Mouse (Mus musculus): ENCODE measurements around the gene Cfap46. TPM values are rescaled to one million over a fixed set of nuclear protein-coding genes. Genes with fewer than 3 reads are reported as not detected.
A peak's percentile ranks its signal among the peaks of the same experiment; 100 is the strongest.

The Cfap46 gene
- total and polyA plus RNA-seq, 2 experiments from 2014 or later: 4.4 to 4.6 TPM

- H3K9ac ChIP-seq (replicated peaks; ENCODE audit: low read length, poor library complexity, severe bottlenecking): no peak overlapping the region
- WGBS: 29% methylated on average over 6 of the region's 6 CpGs
Measured at GRCm38 (mm10) chr7:139703146-139703825, 19.7 kb upstream of the Cfap46 start.

GRCm38 (mm10) chr7:139701651-139702301 is 18.2 kb upstream of the Cfap46 start:
- Histone ChIP-seq H3K9me3 (ENCODE audit: low read length) (no peaks in the 10 kb centered on the region), H3K4me1 (ENCODE audit: insufficient read depth, low read length) (peaks cover under 1% of the 10 kb centered on the region; the same call in 1 of the 2 replicates), H3K27me3 (ENCODE audit: insufficient read depth, low read length) (no peaks in the 10 kb centered on the region), H3K36me3 (ENCODE audit: insufficient read depth, low read length) (no peaks in the 10 kb centered on the region), H3K4me3 (ENCODE audit: low read depth, low read length) (no peak overlapping the region), H3K27ac (ENCODE audit: low read depth, low read length) (no peak overlapping the region), H3K9ac (replicated peaks; ENCODE audit: low read length, poor library complexity, severe bottlenecking) (no peak overlapping the region), H3K4me2 (ENCODE audit: low read depth, low read length, poor library complexity, severe bottlenecking) (no peak overlapping the region)
- ATAC-seq (ENCODE audit: low FRiP score): no peak
- DNase-seq (ENCODE audit: low spot score): no peak
- 38% methylated on average over 6 of the region's 6 CpGs for WGBS
- TF ChIP-seq CTCF (IDR thresholded peaks at IDR 0.05): no peak

More at GRCm38 (mm10) chr7:139703146-139703825, 19.7 kb upstream of the Cfap46 start:
- Histone ChIP-seq H3K4me2 (ENCODE audit: low read depth, low read length, poor library complexity, severe bottlenecking) (no peak overlapping the region), H3K4me3 (ENCODE audit: low read depth, low read length) (no peak overlapping the region), H3K9me3 (ENCODE audit: low read length) (no peaks in the 10 kb centered on the region), H3K4me1 (ENCODE audit: insufficient read depth, low read length) (peaks cover 3% of the 10 kb centered on the region; the same call in 1 of the 2 replicates), H3K27me3 (ENCODE audit: insufficient read depth, low read length) (no peaks in the 10 kb centered on the region), H3K36me3 (ENCODE audit: insufficient read depth, low read length) (no peaks in the 10 kb centered on the region), H3K27ac (ENCODE audit: low read depth, low read length) (no peak overlapping the region)
- peak; percentile 96 for TF ChIP-seq CTCF (IDR thresholded peaks at IDR 0.05)
- ATAC-seq (ENCODE audit: low FRiP score): peak; percentile 84
- DNase-seq (ENCODE audit: low spot score): peak; percentile 91

DNA sequence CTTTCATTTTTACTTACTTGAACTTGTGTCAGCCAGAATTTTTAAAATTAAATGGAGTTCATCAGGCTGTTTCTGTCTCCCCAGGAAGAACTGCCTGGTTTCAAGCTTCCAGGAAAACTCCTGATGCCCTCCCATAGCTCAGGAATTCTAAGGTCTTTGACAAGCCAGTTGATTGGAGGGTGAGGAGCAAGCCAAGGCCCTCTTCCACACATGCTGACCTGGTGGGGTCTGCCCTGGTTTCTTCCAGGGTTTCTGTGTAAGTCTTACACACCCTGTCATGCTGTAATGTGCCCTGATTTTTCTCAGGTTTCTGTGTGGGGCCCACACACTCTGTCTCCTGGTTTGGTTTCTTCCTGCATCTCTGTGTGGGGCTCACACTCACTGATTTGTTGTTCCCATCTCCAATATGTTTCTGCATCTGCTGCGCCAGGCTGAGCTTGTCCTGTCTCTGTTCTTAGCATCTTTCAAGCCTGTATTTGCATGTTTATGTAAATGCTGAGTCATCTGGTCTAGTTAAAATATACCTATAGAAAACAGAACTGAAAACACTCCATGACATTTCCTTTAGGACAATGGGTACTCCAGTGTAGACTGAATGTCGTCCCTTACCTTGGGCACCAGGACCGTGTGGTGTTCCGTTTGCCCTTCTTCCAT is 9.2 kb upstream of the Cfap46 start:
- no peaks in the 10 kb centered on the region for H3K9me3 ChIP-seq (ENCODE audit: low read length)
- DNase-seq (ENCODE audit: low spot score): no peak
- H3K9ac ChIP-seq (replicated peaks; ENCODE audit: low read length, poor library complexity, severe bottlenecking): no peak overlapping the region
- H3K4me3 ChIP-seq (ENCODE audit: low read depth, low read length): no peak overlapping the region
- H3K36me3 ChIP-seq (ENCODE audit: insufficient read depth, low read length): no peaks in the 10 kb centered on the region
- H3K4me2 ChIP-seq (ENCODE audit: low read depth, low read length, poor library complexity, severe bottlenecking): no peak overlapping the region
- no peak overlapping the region for H3K27ac ChIP-seq (ENCODE audit: low read depth, low read length)
- no peaks in the 10 kb centered on the region for H3K4me1 ChIP-seq (ENCODE audit: insufficient read depth, low read length)
- no peak for ATAC-seq (ENCODE audit: low FRiP score)
- no peaks in the 10 kb centered on the region for H3K27me3 ChIP-seq (ENCODE audit: insufficient read depth, low read length)
- 96% methylated on average over 4 of the region's 4 CpGs for WGBS
- no peak for TF ChIP-seq CTCF (IDR thresholded peaks at IDR 0.05)

DNA sequence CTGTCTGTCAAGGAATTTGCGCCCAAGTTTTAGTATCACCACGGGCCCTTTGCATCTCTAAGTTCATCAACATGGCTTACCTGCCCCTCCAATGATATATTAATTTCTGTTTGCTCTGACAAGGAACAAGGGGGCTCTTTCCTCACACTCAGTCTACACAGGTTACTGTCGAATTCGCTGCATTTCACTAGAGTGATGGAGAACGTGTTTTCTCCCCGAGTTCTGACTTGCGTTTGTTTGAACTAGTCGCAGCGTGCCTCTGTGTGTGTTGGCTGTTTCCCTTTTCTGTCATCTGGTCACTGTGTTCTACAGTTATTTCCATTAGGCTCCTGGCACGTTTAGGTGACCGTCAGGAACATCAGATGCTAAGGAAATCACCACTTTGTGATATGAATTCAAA is 8.6 kb upstream of the Cfap46 start:
- H3K27ac ChIP-seq (ENCODE audit: low read depth, low read length): no peak overlapping the region
- no peaks in the 10 kb centered on the region for H3K36me3 ChIP-seq (ENCODE audit: insufficient read depth, low read length)
- no peak overlapping the region for H3K4me2 ChIP-seq (ENCODE audit: low read depth, low read length, poor library complexity, severe bottlenecking)
- H3K4me1 ChIP-seq (ENCODE audit: insufficient read depth, low read length): no peaks in the 10 kb centered on the region
- no peak for DNase-seq (ENCODE audit: low spot score)
- TF ChIP-seq CTCF (IDR thresholded peaks at IDR 0.05): no peak
- H3K9me3 ChIP-seq (ENCODE audit: low read length): no peaks in the 10 kb centered on the region
- no peak overlapping the region for H3K4me3 ChIP-seq (ENCODE audit: low read depth, low read length)
- H3K9ac ChIP-seq (replicated peaks; ENCODE audit: low read length, poor library complexity, severe bottlenecking): no peak overlapping the region
- no peaks in the 10 kb centered on the region for H3K27me3 ChIP-seq (ENCODE audit: insufficient read depth, low read length)
- no peak for ATAC-seq (ENCODE audit: low FRiP score)
- WGBS: 87% methylated on average over 11 of the region's 11 CpGs

GRCm38 (mm10) chr7:139685336-139685735 is 1.7 kb upstream of the Cfap46 start:
- Histone ChIP-seq H3K27ac (ENCODE audit: low read depth, low read length) (no peak overlapping the region), H3K4me1 (ENCODE audit: insufficient read depth, low read length) (no peaks in the 10 kb centered on the region; the same call in 1 of the 2 replicates), H3K4me2 (ENCODE audit: low read depth, low read length, poor library complexity, severe bottlenecking) (no peak overlapping the region), H3K4me3 (ENCODE audit: low read depth, low read length) (no peak overlapping the region), H3K9ac (replicated peaks; ENCODE audit: low read length, poor library complexity, severe bottlenecking) (no peak overlapping the region), H3K27me3 (ENCODE audit: insufficient read depth, low read length) (no peaks in the 10 kb centered on the region; the same call in 1 of the 2 replicates), H3K36me3 (ENCODE audit: insufficient read depth, low read length) (no peaks in the 10 kb centered on the region), H3K9me3 (ENCODE audit: low read length) (no peaks in the 10 kb centered on the region)
- ATAC-seq (ENCODE audit: low FRiP score) (no peak), DNase-seq (ENCODE audit: low spot score) (peak; percentile 8)
- TF ChIP-seq CTCF (IDR thresholded peaks at IDR 0.05): no peak

DNA sequence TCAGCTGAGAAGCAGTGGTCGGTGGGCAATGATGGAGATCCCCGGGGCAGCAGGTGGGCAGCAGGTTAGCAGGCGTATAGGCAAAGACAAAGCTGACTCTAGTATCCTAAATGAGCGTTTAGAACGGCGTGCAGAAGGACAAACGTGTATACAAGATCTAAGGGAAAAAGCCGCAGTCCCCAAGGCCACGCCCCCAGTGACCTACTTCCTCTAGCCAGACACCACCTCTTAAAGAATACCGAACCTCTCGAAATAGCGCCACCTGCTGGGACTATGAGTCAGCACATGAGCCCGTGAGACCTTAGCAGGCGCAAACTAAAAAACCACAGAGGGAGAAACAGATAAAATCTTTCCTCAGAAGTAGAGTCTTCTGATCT is 924 bp upstream of the Cfap46 start:
- ATAC-seq (ENCODE audit: low FRiP score) (peak; percentile 87), DNase-seq (ENCODE audit: low spot score) (peak; percentile 97)
- H3K27ac ChIP-seq (ENCODE audit: low read depth, low read length): peak overlapping the region; percentile 72
- peak overlapping the region; percentile 60 for H3K9ac ChIP-seq (replicated peaks; ENCODE audit: low read length, poor library complexity, severe bottlenecking)
- WGBS: under 1% methylated on average over 14 of the region's 14 CpGs
- no peaks in the 10 kb centered on the region; the same call in 1 of the 2 replicates for H3K27me3 ChIP-seq (ENCODE audit: insufficient read depth, low read length)
- H3K4me3 ChIP-seq (ENCODE audit: low read depth, low read length): peak overlapping the region; percentile 43
- TF ChIP-seq CTCF (IDR thresholded peaks at IDR 0.05): peak; percentile 97
- no peaks in the 10 kb centered on the region; the same call in 1 of the 2 replicates for H3K4me1 ChIP-seq (ENCODE audit: insufficient read depth, low read length)
- H3K9me3 ChIP-seq (ENCODE audit: low read length): no peaks in the 10 kb centered on the region
- peak overlapping the region; percentile 81 for H3K4me2 ChIP-seq (ENCODE audit: low read depth, low read length, poor library complexity, severe bottlenecking)
- H3K36me3 ChIP-seq (ENCODE audit: insufficient read depth, low read length): no peaks in the 10 kb centered on the region

Measured in midbrain, postnatal 0 days (tissue).